Mouse (Mus musculus): ENCODE measurements around the gene Ckmt2. TPM values are rescaled to one million over a fixed set of nuclear protein-coding genes. Genes with fewer than 3 reads are reported as not detected.

Gene Ckmt2
- total RNA-seq, 2 experiments from 2014 or later, result 8.6 to 132 TPM

DNA sequence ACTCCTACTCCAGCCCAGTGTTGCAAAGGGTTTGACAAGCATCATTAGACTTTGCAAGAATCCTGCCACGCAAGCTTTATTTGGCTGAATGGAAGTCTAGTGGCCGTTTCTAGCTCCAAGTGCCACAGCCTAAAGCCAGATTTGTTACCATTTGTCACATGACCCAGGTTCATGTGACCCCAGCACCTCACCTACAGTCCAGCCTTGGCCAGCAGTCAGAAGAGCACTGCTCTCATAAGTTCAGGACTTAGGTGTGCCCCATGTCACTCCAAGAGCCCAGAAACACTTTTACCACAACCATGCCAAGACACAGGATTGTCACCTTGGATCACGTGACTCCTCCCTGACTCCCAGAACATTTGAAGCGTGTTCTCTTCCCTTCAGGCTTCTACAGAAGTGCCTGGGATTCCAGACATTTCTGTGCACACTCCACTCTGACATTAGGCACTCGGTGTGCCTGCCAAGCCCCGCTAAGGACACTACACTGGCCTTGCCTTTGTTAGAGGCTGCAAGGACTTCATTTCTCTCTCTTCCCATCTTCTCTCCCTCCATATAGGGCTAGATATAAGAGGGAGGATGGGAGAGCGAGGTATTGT is 2.9 kb downstream of the Ckmt2 start:
- no peak for DNase-seq

DNA sequence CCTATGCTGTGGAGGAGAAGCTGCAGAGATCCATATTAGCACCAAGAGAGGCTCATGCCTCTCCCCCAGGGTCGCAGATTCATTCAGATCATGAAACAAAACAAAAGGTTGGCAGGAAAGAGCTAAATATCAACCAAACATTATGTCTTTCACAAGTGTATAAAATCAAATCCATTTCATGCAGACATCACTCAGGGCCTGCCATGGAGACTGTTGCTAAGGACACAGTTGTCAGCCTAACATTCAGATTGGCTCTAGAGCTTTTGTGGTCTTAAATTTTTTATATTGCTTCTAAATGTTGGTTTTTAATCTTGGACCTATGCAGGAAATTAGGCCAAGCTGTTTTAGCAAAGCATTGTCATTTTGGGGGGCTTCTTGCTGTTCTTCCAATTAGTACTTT is 8.1 kb downstream of the Ckmt2 start:
- no peak for DNase-seq

DNA sequence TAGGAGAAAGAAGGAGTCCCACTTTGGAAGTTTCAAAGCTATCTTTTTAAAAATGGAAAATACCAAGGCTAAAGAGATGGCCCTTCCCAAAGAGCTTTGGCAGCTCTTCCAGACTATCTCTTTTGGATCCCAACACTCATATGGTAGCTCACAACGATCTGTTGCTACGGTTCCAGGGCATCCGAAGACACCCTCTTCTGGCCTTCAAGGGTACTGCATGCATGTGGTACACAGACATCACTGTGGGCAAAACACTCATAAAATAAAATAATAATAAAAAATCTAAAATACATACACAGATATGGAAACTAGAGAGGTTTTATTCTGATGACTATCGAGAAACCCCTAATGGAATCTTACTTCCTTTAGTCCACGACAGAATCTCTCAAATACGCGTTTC is 17.9 kb downstream of the Ckmt2 start:
- DNase-seq, result peak; percentile 30

DNA sequence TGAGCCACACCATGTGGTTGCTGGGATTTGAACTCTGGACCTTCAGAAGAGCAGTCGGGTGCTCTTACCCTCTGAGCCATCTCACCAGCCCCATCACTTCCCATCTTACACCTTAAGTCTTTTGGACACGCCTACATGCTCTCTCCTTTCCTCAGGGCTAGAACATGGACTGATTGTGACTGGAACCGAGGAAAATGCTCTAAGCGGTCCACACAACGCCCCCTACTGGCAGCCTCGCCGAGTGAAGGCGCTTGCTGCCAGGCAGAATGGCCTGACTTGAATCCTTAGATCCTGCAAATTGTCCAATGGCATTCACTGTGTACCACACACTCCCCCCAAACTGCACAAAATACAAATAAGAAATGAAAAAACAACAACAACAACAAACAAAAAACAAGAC is 19.3 kb downstream of the Ckmt2 start:
- no peak for DNase-seq

DNA sequence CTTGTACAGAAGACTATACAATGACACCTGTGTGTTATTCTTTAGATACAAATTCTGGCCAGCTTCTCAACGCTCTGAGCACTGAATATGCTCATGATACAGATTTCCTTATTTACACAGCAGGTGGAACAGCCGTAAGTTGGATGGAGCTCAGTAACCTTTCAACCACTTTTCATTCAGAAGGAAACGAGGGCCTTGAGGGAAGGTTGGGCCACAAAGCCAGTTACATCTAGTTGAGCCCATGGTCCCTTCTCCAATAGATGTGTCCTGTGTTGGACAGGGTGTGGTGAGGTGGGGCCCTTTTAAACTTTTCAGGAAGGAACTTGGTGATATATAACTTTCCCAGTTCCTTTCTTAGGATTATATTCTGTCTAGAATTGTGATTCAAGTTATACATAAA is 22.3 kb downstream of the Ckmt2 start:
- DNase-seq, result no peak

DNA sequence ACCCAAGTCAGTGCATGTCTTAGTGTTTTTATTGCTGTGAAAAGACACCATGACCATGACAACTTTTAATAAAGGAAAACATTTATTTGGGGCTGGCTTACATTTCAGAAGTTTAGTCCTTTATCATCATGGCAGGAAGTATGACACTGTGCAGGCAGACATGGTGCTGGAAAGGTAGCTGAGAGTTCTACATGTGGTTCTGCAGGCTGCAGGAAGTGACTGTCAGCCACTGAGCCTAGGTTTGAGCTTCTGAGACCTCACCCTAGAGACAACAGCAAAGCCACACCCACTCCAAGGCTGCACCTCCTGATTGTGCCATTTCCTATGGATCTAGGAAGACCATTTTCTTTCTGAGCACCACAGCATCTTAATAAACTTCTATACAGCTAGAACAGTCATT is 48.8 kb downstream of the Ckmt2 start:
- DNase-seq, result no peak

DNA sequence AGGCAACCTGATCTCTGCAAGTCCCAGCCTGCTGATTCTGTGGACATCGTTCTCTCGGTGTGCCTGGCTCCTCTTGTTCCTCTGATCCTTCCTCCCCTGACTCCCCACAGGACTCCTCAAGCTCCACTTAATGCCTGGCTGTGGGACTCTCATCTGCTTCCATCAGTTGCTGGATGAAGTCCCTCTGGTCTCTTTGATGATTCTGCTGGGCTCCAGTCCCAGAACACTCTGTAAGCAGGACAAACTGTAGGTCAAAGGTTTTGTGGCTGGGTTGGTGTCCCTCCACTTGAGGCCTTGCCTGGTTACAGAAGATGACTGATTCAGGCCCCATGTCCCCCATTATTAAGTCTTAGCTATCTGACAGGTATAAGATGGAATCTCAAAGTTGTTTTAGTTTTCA is 50.6 kb downstream of the Ckmt2 start:
- peak; percentile 8 for DNase-seq

DNA sequence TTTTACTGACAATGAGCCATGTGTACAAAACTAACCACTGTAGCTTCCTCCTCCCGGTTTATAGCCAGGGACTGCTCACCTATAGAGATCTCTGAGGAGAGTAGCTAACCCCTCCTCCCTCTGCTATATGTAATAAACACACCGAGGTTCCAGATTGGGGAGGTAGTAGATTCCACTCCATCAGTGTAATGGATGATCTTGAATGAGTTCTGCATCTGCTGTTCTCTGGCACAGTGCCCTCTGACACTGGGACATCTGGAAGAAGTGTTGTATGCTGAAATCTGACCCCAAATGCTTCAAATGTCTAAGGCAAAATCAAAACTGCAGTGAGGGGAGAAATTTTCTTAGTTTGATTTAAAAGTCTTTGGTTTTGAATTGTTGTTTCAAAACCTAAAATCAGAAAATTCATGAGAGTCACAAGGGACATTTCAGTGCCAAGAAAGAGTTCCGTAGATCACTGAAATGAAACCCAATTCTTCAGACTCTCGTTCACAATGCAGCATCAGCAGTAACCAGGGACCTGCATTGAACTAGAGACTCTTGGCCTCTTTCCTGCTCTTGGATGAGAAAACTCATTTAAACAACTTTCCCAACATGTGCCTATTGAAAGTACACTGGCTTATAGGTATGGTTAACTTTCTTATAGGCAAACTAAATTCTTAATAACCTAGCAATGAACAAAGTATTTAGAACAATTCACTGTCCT is 51.7 kb downstream of the Ckmt2 start:
- DNase-seq, result no peak

DNA sequence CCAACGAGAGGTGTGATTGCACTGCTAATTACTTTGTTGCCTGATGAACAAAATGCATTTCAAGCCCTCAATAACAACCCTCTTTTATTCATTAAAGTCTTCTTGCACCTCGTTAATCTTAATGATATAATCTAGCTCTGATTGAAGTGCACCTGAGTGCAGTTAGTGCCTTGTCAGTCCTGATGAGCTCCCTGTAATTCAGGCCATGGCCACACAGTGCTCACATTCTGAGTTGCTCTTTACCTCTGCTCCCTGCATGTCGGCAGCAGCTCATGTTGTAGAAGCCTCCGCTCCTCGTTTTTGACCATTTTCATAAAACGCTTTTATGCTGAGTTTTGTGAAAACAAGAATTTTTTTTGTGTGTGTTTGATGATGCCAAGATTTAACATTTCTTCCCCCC is 53.0 kb downstream of the Ckmt2 start:
- DNase-seq, result no peak

DNA sequence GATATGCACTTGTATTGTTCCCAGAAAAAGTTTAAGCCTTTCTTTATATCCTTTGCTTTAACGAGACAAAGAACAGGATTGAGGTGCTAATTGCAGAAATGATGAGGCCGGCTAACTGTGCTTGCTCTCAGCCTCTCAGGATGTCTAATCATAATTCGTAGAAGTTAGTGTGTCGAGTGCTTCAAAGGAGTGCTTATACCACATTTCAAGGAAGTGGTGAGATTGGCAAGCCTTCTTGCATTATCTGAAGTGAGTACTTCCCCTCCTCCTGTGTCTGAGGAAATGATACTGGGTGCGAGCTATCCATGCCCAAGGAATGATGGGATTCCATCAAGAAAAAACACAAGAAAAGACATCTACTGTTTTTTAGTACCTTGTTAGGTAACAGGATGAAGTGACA is 62.0 kb downstream of the Ckmt2 start:
- no peak for DNase-seq

DNA sequence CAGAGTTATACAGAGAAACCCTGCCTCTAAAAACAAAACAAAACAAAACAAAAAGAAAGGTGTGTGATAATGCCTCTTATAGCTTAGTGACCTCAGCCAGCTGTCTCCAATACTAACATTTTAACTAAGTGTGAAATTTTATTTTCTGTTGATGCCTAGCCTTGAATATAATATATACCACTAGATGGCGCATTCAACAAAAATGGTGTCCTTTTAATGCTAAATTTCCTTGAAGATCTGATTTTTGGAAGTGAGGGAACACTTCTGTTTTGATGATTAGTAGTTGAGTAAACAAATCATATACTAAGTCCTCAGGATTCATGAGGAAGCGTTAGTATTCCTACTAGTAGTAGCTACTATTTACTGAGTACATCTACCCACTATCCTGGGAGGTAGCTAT is 67.2 kb downstream of the Ckmt2 start:
- no peak for DNase-seq

DNA sequence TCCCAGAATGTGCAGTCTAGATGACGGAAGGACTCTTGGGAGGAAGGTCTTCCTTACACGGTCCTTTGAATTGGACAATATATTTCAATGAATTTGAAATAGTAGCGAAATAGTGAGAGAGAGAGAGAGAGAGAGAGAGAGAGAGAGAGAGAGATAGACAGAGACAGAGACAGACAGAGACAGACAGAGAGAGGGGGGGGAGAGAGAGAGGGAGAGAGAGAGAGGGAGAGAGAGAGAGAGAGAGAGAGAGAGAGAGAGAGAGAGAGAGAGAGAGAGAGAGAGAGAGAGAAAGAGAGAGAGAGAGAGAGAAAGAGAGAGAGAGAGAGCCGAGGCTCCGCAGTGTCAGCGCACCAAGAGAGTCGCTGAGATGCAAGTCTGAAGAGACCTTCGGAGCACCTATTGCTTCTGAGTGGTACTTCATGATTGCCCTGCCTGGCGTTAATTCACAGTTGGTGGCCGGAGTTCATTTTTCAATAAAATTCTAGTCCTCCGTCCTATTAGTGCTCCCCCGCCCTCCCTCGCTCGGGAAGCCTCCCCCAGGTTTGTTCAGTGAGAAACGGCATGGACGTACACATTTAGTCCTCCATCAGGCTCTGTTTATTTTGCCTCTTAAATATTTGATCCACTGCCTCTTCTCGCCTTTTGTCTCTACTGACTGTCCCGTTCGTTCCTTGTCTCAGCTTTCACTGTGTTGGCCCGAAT is 68.7 kb downstream of the Ckmt2 start:
- DNase-seq, result peak; percentile 13

DNA sequence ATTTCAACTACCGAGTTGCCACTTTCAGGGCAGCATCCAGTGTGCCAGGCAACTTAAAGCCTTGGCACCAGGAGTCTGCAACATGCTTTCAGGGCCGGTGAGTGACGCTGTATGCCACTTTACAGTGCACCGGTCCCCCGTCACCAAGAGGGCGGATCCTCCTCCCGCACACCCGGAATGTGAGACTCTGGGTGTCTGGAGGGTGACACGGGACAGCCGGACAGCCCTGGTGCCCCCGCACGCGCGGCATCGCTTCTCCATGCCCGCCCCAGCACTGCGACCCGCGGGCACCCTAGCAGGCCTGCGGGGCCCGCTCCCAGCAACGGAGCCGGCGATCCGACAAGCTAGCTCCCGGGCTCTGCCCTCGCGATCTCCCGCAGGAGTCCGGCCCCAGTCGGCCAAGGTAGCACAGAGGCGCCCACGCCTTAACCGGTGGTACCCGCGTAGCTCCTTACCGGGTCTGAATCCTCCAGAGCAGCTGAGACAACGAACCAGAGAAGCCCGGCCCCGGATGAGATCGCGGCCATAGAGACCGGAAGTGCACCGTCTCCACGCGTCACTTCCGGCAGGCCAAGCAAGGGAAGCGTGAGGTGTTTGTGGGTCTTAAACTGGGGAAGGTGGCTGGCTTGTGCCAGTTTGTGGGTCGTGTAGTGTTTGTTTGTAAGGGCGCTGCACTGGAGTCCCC is 69.4 kb downstream of the Ckmt2 start, which contains the start of gene Zcchc9:
TSS of gene Zcchc9 (minus strand) at position 551 of the 685 bp plus-strand sequence.
- DNase-seq, result peak; percentile 91

Other genes starting within 250 kb of the Ckmt2 start
- gene Acot12, start 135.4 kb downstream of the Ckmt2 start, total RNA-seq (2021), result 10 to 100 TPM in 1 of 2 experiments, 1 to 10 TPM in 1; 8.4 to 19.2 TPM
- gene Zcchc9, start 69.2 kb downstream of the Ckmt2 start, total RNA-seq (2021), result 10 to 100 TPM; 25.5 to 35.4 TPM

All from adrenal gland, postnatal 10 days (tissue).